Mouse (Mus musculus): ENCODE data around the gene Pcyox1.
"Not testable (repeated sequence)": the region's sequence is repeated elsewhere in the genome, so short reads cannot be mapped to it uniquely, and the experiment has no call there.

Pcyox1 gene

GRCm38 (mm10) chr6:86366125-86366852 lies 30.7 kb downstream of the Pcyox1 start:
- DNase-seq (ENCODE audit: extremely low spot score, low spot score), result no peak

- peak; percentile 99 for DNase-seq (ENCODE audit: extremely low spot score, low spot score)
These were observed 31.4 kb downstream of the Pcyox1 start, which contains the start of gene Fam136a for GRCm38 (mm10) chr6:86365371-86366124. Fam136a (plus strand) TSS chr6:86365646.

GRCm38 (mm10) chr6:86364442-86365141 lies 32.4 kb downstream of the Pcyox1 start:
- peak; percentile 77 for DNase-seq (ENCODE audit: extremely low spot score, low spot score)

- DNase-seq (ENCODE audit: extremely low spot score, low spot score), result no peak
These were observed 35.6 kb downstream of the Pcyox1 start for GRCm38 (mm10) chr6:86361373-86361772.

GRCm38 (mm10) chr6:86360691-86361090 lies 36.3 kb downstream of the Pcyox1 start:
- no peak for DNase-seq (ENCODE audit: extremely low spot score, low spot score)

GRCm38 (mm10) chr6:86356956-86357355 lies 40.0 kb downstream of the Pcyox1 start:
- no peak for DNase-seq (ENCODE audit: extremely low spot score, low spot score)

GRCm38 (mm10) chr6:86354948-86355347 lies 42.0 kb downstream of the Pcyox1 start:
- DNase-seq (ENCODE audit: extremely low spot score, low spot score), result no peak

GRCm38 (mm10) chr6:86349257-86349656 lies 47.7 kb downstream of the Pcyox1 start:
- no peak for DNase-seq (ENCODE audit: extremely low spot score, low spot score)

- DNase-seq (ENCODE audit: extremely low spot score, low spot score), result no peak
These were observed 50.9 kb downstream of the Pcyox1 start for GRCm38 (mm10) chr6:86346063-86346462.

- peak; percentile 33 for DNase-seq (ENCODE audit: extremely low spot score, low spot score)
These were observed 53.3 kb downstream of the Pcyox1 start for GRCm38 (mm10) chr6:86343656-86344055.

GRCm38 (mm10) chr6:86336340-86336739 lies 60.6 kb downstream of the Pcyox1 start:
- not testable (repeated sequence) for DNase-seq (ENCODE audit: extremely low spot score, low spot score)
